Mouse (Mus musculus) hindbrain, postnatal 0 days (tissue): Measurements from ENCODE around the gene Pitpnm1. TPM values are rescaled to one million over a fixed set of nuclear protein-coding genes. Genes with fewer than 3 reads are reported as not detected.
"Not testable (repeated sequence)": the region's sequence is repeated elsewhere in the genome, so short reads cannot be mapped to it uniquely, and the experiment has no call there.

Experiments used
- ATAC-seq: fragments of 200-750 bp; cut with Nextera tagmentation; 2 replicates; pipeline ENCODE4 v1.8.0; 2017; ENCODE audit warnings: mild to moderate bottlenecking, moderate TSS enrichment, moderate library complexity
- DNase-seq: peaks from one replicate; pipeline ENCODE4 v3.0.0-alpha.2; 2015; ENCODE audit warnings: low spot score
- H3K27ac ChIP-seq: fragments of 300-500 bp; sonication (generic); 2 replicates; pipeline ENCODE4 v1.5.1; 2014; ENCODE audit warnings: mild to moderate bottlenecking
- H3K27me3 ChIP-seq: fragments of 300-500 bp; sonication (generic); 2 replicates; pipeline ENCODE4 v1.6.1; 2014; ENCODE audit warnings: low read length, mixed read lengths; ENCODE audit not compliant: insufficient read depth
- H3K36me3 ChIP-seq: fragments of 300-500 bp; sonication (generic); 2 replicates; pipeline ENCODE4 v1.6.1; 2014; ENCODE audit warnings: low read length, mixed read lengths; ENCODE audit not compliant: insufficient read depth
- H3K4me1 ChIP-seq: fragments of 300-500 bp; sonication (generic); 2 replicates; pipeline ENCODE4 v1.6.1; 2014; ENCODE audit warnings: antibody characterized with exemption, low read length, mixed read lengths; ENCODE audit not compliant: insufficient read depth
- H3K4me2 ChIP-seq: fragments of 300-500 bp; sonication (generic); 2 replicates; pipeline ENCODE4 v1.6.1; 2014; ENCODE audit warnings: low read depth, mild to moderate bottlenecking, low read length, moderate library complexity, mixed read lengths
- H3K4me3 ChIP-seq: fragments of 300-500 bp; sonication (generic); 2 replicates; pipeline ENCODE4 v1.5.1; 2014; ENCODE audit warnings: low read length
- H3K9ac ChIP-seq: fragments of 300-500 bp; sonication (generic); replicated peaks from 2 replicates; pipeline ENCODE4 v1.6.1; 2014; ENCODE audit warnings: mild to moderate bottlenecking, low read length, moderate library complexity, mixed read lengths
- H3K9me3 ChIP-seq: fragments of 300-500 bp; sonication (generic); 2 replicates; pipeline ENCODE4 v1.6.1; 2016; ENCODE audit warnings: low read length, mixed read lengths
- CTCF ChIP-seq: IDR thresholded peaks from 2 replicates; pipeline ENCODE4 v1.5.1; 2016; ENCODE audit warnings: antibody characterized with exemption, control low read depth, low read depth
- WGBS: fragments of 180-500 bp; shearing (Covaris S2); extraction: QIAGEN DNeasy Blood & Tissue Kit; methylation state at CpG from one replicate; pipeline ENCODE4 v1.1.7; 2014; 5-methylcytosine and 5-hydroxymethylcytosine counted together
- polyA plus RNA-seq: library from polyadenylated mRNA; unstranded; fragments of >200 nt; fragmentation: Nextera tagmentation; extraction: Ambion mirVana; gene quantifications from 2 replicates; pipeline ENCODE4 v1.2.1, GENCODE M21; 2015
- total RNA-seq: library from RNA; depleted of rRNA; stranded (reverse); fragments of >200 nt; gene quantifications from 2 replicates; pipeline ENCODE4 v1.2.3, GENCODE M21; 2014

Pitpnm1 gene
- total and polyA plus RNA-seq, 2 experiments from 2014 or later, result 91.9 to 142 TPM

GRCm38 (mm10) chr19:4060899-4061465 lies 38.8 kb upstream of the Pitpnm1 start:
- Histone ChIP-seq H3K36me3 (no peaks in the 10 kb centered on the region), H3K4me3 (no peak overlapping the region), H3K27me3 (no peaks in the 10 kb centered on the region), H3K4me1 (no peaks in the 10 kb centered on the region), H3K9me3 (no peaks in the 10 kb centered on the region), H3K9ac (no peak overlapping the region), H3K27ac (no peak overlapping the region), H3K4me2 (no peak overlapping the region)
- 88% methylated on average over 6 of the region's 6 CpGs for WGBS
- DNase-seq (no peak), ATAC-seq (no peak)
- TF ChIP-seq CTCF, result no peak

- not testable (repeated sequence) for H3K4me2 ChIP-seq, H3K4me3 ChIP-seq, H3K36me3 ChIP-seq, H3K27me3 ChIP-seq, H3K9ac ChIP-seq, H3K27ac ChIP-seq, ATAC-seq, H3K4me1 ChIP-seq, H3K9me3 ChIP-seq, DNase-seq
- 90% methylated on average over 2 of the region's 4 CpGs for WGBS
Measured at GRCm38 (mm10) chr19:4063357-4063756, 36.4 kb upstream of the Pitpnm1 start.

- not testable (repeated sequence) for H3K4me3 ChIP-seq, H3K27ac ChIP-seq, H3K4me1 ChIP-seq, DNase-seq, H3K9ac ChIP-seq, ATAC-seq, H3K36me3 ChIP-seq, H3K27me3 ChIP-seq, H3K4me2 ChIP-seq, H3K9me3 ChIP-seq
- WGBS, result 70% methylated on average over 3 of the region's 11 CpGs
Measured at GRCm38 (mm10) chr19:4064501-4064900, 35.3 kb upstream of the Pitpnm1 start.

- H3K27me3 ChIP-seq, result no peaks in the 10 kb centered on the region
- H3K4me2 ChIP-seq, result no peak overlapping the region
- H3K36me3 ChIP-seq, result no peaks in the 10 kb centered on the region
- DNase-seq, result no peak
- no peak overlapping the region for H3K4me3 ChIP-seq
- TF ChIP-seq CTCF, result no peak
- no peak for ATAC-seq
- no peaks in the 10 kb centered on the region for H3K4me1 ChIP-seq
- WGBS, result 78% methylated on average over 6 of the region's 6 CpGs
- no peak overlapping the region for H3K9ac ChIP-seq
- H3K27ac ChIP-seq, result no peak overlapping the region
- no peaks in the 10 kb centered on the region for H3K9me3 ChIP-seq
Measured at GRCm38 (mm10) chr19:4066280-4066679, 33.5 kb upstream of the Pitpnm1 start.

DNA sequence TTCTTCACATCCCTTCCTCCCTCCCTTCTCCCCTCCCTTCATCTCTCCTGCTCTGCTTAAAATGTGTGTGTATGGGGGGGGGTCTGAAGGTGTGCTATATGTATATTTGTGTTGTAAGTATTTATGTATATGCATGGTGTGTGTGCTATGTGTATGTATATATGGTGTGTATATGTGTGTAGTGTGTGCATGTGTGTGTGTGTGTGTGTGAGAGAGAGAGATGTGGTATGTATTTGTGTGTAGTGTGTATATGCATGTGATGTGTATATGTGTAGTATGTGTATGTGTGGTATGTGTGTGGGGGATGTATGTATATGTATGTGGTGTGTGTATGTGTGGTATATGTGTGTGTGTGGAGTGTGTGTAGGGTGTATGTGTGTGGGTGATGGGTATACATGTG lies 32.9 kb upstream of the Pitpnm1 start:
- H3K36me3 ChIP-seq, result no peaks in the 10 kb centered on the region
- no peaks in the 10 kb centered on the region for H3K4me1 ChIP-seq
- DNase-seq (no peak), ATAC-seq (no peak)
- no peak overlapping the region for H3K27ac ChIP-seq
- no peak for TF ChIP-seq CTCF
- H3K9me3 ChIP-seq, result no peaks in the 10 kb centered on the region
- H3K4me3 ChIP-seq, result no peak overlapping the region
- H3K4me2 ChIP-seq, result no peak overlapping the region
- H3K27me3 ChIP-seq, result no peaks in the 10 kb centered on the region
- no peak overlapping the region for H3K9ac ChIP-seq

DNA sequence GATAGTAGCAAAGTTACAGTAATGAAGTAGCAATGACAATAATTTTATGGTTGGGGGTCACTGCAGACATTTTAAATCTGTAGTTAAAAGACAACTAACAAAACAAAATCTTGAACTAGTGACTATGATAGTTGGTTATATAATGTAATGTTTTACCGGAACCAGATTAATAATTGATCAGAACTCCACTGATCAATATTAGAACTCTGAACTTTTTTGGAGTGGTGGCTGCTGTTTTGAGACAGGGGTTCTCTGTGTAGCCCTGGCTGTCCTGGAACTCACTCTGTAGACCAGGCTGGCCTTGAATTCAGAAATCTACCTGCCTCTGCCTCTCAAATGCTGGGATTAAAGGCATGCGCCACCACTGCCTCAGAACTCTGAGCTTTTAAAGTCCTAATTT lies 31.6 kb upstream of the Pitpnm1 start:
- H3K27me3 ChIP-seq, H3K4me2 ChIP-seq, H3K27ac ChIP-seq, DNase-seq, ATAC-seq, H3K4me1 ChIP-seq, H3K9ac ChIP-seq, H3K36me3 ChIP-seq, H3K4me3 ChIP-seq, H3K9me3 ChIP-seq: not testable (repeated sequence)
- 97% methylated on average over 2 of the region's 2 CpGs for WGBS

DNA sequence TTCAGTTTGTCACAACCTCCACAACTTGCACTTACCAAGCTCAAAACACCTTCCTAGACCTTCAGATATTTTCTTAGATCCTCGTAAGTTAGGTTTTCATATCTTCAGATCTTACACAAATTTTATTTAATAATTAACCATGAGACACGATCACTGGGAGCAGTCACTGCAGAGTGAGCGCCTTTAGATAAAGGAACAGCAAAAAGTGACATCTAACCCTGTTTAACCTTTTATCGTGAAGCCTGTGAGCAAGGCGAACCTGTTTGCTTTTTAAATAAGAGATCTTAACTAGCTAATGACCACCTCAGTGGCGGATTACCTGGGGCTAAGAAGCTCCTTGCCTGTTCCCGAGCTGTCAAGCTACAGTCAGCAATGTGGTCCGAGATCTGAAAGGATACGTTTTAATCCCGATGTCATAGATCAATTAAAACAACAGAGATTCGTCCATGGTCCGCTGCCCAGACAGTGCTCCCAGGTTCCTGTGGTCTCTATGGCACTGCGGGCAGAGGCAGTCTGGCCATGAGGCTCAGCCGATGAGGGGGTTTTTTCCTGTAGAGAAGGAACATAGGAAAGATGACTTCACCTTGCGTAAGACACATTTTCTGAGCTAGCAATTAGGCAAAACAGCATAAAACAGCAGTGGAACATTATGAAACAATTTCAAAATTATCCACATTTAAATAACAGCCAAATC lies 30.9 kb upstream of the Pitpnm1 start:
- Histone ChIP-seq H3K4me2 (no peak overlapping the region), H3K4me3 (no peak overlapping the region), H3K27ac (no peak overlapping the region), H3K4me1 (no peaks in the 10 kb centered on the region), H3K9ac (no peak overlapping the region), H3K36me3 (no peaks in the 10 kb centered on the region), H3K9me3 (no peaks in the 10 kb centered on the region), H3K27me3 (no peaks in the 10 kb centered on the region)
- whole genome bisulfite sequencing, result 63% methylated on average over 15 of the region's 15 CpGs
- no peak for ATAC-seq
- no peak for TF ChIP-seq CTCF
- DNase-seq, result no peak
